Mouse (Mus musculus): Measurements from ENCODE around the gene Cfap161.
A peak's percentile ranks its signal among the peaks of the same experiment; 100 is the strongest.

The Cfap161 gene

GRCm38 (mm10) chr7:83739680-83740310, 54.9 kb downstream of the Cfap161 start:
- no peak for ATAC-seq (ENCODE audit: low TSS enrichment)

GRCm38 (mm10) chr7:83738623-83739462, 55.8 kb downstream of the Cfap161 start:
- ATAC-seq (ENCODE audit: low TSS enrichment), result no peak

- no peak for ATAC-seq (ENCODE audit: low TSS enrichment)
Observed at GRCm38 (mm10) chr7:83737914-83738490, 56.7 kb downstream of the Cfap161 start.

- ATAC-seq (ENCODE audit: low TSS enrichment), result no peak
Observed at GRCm38 (mm10) chr7:83736341-83737115, 58.2 kb downstream of the Cfap161 start.

DNA sequence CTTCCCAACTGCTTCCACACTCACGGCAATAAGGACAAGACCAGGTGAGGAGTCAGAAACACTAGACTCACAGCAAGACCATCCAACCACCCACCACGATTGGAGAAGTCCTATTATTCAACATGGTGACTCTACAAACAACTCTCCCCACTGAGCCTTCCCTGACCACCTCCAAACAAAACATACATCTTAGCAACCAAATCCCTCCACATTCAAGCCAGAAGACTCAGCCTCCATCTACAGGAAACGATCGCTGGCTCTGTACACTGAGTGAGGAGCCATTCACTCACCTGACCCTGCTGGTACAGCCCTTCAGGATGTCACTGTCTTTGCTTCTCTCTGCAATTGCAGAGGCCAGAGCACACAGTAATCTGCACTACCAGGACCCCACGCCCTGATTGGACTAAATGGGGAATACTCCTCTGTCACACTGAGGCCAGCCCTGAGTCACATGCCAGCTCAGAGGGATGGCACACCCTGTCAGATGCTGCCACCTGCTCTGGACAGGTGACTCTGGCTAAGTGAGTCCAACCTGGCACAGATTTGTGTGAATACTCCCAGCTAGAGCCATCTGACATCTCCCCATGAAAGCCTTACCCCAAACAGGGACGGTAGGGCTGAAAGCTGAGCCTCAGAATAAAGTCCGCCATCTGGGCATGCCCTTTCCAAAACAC, 59.4 kb downstream of the Cfap161 start:
- ATAC-seq (ENCODE audit: low TSS enrichment), result no peak

- ATAC-seq (ENCODE audit: low TSS enrichment), result no peak
Observed at GRCm38 (mm10) chr7:83734671-83735082, 60.0 kb downstream of the Cfap161 start.

DNA sequence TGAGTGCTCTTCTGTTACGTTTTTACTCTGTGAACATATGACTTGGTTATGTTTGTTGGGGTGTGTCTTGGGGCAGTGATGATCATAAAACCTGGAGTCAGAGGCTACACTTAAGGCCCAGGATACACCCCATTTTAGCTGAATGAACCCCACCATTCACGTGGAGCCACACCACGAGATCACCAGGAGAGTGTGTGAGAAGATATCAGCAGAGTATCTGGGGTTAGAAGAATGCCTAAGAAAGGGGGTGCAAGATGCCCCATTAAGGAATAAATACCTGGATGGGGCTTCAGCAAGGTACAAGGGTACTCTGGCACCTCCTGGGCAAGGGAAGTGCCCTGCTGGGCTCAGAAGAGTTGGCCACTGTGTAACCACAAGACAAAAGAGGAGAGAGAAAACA, 60.4 kb downstream of the Cfap161 start:
- ATAC-seq (ENCODE audit: low TSS enrichment), result no peak

DNA sequence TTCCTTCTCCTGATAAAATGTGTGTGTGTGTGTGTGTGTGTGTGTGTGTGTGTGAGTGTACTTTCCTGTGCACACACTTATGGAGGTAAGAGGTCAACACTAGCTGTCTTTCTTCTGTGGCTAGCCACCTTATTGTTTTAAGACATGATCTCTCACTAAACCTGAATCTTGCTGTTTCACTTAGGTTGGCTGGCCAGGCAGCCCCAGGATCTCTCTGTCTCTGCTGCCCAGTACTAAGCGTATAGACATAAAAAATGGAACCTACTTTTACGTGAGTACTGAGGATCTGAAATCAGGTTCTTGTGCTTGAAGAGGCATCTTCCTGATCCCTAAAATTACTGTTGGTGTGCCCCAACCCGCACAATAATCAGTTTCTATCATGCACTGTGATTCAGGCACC, 61.9 kb downstream of the Cfap161 start:
- no peak for ATAC-seq (ENCODE audit: low TSS enrichment)

GRCm38 (mm10) chr7:83731961-83732666, 62.6 kb downstream of the Cfap161 start:
- peak; percentile 65; the same call in 1 of the 2 replicates for ATAC-seq (ENCODE audit: low TSS enrichment)

DNA sequence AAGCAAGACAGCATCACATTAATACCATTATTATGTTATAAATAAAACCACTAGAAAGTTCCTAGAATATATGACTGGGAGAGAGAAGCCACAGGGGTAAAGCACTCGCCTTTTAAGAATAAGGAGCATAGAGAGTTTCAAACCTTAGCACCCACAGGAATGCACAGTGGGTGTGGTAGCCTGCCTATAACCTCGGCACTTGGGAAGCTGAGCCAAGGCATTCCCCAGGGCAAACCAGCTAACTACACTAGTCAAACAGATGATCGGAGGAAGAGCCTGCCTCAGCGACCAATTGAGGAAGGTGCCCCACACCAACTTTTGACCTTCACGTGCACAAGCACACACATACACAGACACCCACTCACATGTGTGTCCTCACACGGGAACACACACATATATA, 63.4 kb downstream of the Cfap161 start:
- no peak for ATAC-seq (ENCODE audit: low TSS enrichment)

- no peak for ATAC-seq (ENCODE audit: low TSS enrichment)
Observed at GRCm38 (mm10) chr7:83726936-83727632, 67.6 kb downstream of the Cfap161 start.

DNA sequence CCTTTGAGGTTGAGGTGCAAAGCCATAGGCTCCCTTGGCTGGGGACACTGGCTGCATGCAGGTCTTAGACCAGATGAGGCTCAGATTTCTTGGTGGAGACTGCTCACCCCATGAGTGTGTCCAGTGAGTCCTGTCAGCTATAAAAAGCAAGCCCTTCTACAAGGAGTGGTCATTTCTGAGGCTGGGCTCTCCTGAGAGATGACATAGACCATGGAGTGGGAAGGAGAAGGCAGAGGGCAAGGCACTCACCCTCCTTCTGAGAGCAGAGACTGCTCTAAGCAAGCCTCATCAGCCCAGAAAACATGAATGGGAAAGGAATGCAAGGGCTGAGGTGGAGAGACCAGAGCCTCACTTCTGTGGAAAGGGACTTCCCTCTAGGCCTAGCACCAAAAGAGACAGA, 68.9 kb downstream of the Cfap161 start:
- no peak for ATAC-seq (ENCODE audit: low TSS enrichment)

GRCm38 (mm10) chr7:83724541-83724940, 70.1 kb downstream of the Cfap161 start:
- no peak for ATAC-seq (ENCODE audit: low TSS enrichment)
